Mouse (Mus musculus) heart, adult 2 months (tissue): Measurements from ENCODE around the gene Rem1. TPM values are rescaled to one million over a fixed set of nuclear protein-coding genes. Genes with fewer than 3 reads are reported as not detected.

Source experiments
- DNase-seq, 2 experiments: peaks; one replicate each; pipeline ENCODE4 v3.0.0; 2021
- H3K27ac ChIP-seq: fragments of 200-600 bp; 2 replicates; pipeline ENCODE4 v1.8.1; 2022
- H3K27me3 ChIP-seq: fragments of 200-500 bp; 2 replicates; pipeline ENCODE4 v1.6.1; 2012; ENCODE audit warnings: mild to moderate bottlenecking, low read length, inconsistent platforms, mixed read lengths; ENCODE audit not compliant: control insufficient read depth, insufficient read depth
- H3K36me3 ChIP-seq: fragments of 200-500 bp; 2 replicates; pipeline ENCODE4 v1.6.1; 2012; ENCODE audit warnings: low read length, inconsistent platforms; ENCODE audit not compliant: control insufficient read depth, insufficient read depth
- H3K4me1 ChIP-seq: fragments of 200-500 bp; 2 replicates; pipeline ENCODE4 v1.6.1; 2011; ENCODE audit warnings: low read length; ENCODE audit not compliant: control insufficient read depth, insufficient read depth
- H3K4me3 ChIP-seq: fragments of 200-600 bp; 2 replicates; pipeline ENCODE4 v1.8.1; 2022
- H3K79me2 ChIP-seq: fragments of 200-500 bp; replicated peaks from 2 replicates; pipeline ENCODE4 v1.6.1; 2012; ENCODE audit warnings: mild to moderate bottlenecking, inconsistent platforms, low read length, moderate library complexity, mixed read lengths; ENCODE audit not compliant: control insufficient read depth, insufficient read depth
- H3K9ac ChIP-seq: fragments of 200-500 bp; 2 replicates; pipeline ENCODE4 v1.6.1; 2012; ENCODE audit warnings: low read depth, mild to moderate bottlenecking, control low read depth, inconsistent platforms, low read length, mixed read lengths
- CTCF ChIP-seq: fragments of 200-600 bp; IDR thresholded peaks from 2 replicates; pipeline ENCODE4 v1.8.1; 2022; ENCODE audit warnings: antibody characterized with exemption, mild to moderate bottlenecking, moderate library complexity
- EP300 ChIP-seq: fragments of 200-500 bp; IDR thresholded peaks from 2 replicates; pipeline ENCODE4 v1.6.1; 2011; ENCODE audit warnings: low read depth, low read length, control low read depth; ENCODE audit not compliant: insufficient read depth
- POLR2A ChIP-seq: fragments of 200-500 bp; IDR thresholded peaks from 2 replicates; pipeline ENCODE4 v1.6.1; 2011; ENCODE audit warnings: mild to moderate bottlenecking, low read depth, low read length, control low read depth; ENCODE audit not compliant: insufficient read depth
- WGBS: fragments of 180-500 bp; shearing (Covaris S2); methylation state at CpG from one replicate; pipeline ENCODE4 v1.1.7; 2018; 5-methylcytosine and 5-hydroxymethylcytosine counted together
- intact Hi-C: fragments of 180-260 bp; cut with DNase I; formaldehyde crosslinking; loops from one replicate; pipeline ENCODE4 v1.15.1; 2025
- polyA plus RNA-seq: library from polyadenylated mRNA; depleted of rRNA; stranded (reverse); fragments of >200 nt; gene quantifications from 2 replicates; pipeline ENCODE4 v1.2.3, GENCODE M21; 2012
- total RNA-seq, 2 experiments: library from RNA; stranded (reverse); gene quantifications; 2 replicates each; pipeline ENCODE4 v1.2.3; 2021

Rem1 gene
- total and polyA plus RNA-seq, 3 experiments, result 5.8 to 7.1 (median 7.1) TPM

DNA sequence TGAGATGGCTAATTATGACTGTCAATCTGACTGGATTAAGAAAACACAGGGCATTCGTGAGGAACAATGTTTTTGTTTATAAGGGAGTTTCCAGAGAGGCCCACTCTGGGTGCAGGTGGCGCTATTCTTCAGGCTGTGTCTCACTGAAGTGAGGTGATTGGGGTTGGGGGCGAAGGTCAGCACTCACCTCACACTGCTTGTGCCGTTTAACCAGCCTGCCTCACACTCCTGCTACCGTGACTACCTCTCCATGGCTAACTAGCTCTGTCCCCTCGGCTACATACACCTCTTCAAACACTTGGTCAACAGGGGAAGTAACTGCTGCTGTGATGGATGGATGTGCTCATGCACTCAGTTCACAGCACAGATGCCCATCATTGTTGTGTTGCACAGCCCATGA lies 37.7 kb upstream of the Rem1 start:
- Histone ChIP-seq H3K9ac (no peak overlapping the region), H3K4me3 (no peak overlapping the region), H3K79me2 (no peaks in the 10 kb centered on the region), H3K27ac (no peak overlapping the region), H3K36me3 (no peaks in the 10 kb centered on the region), H3K27me3 (no peaks in the 10 kb centered on the region), H3K4me1 (no peaks in the 10 kb centered on the region)
- intact Hi-C loops, result loop anchor here (5.0 kb wide), 1 partner anchor 137 kb away; no protein-coding TSS in a partner anchor
- no peak for TF ChIP-seq POLR2A
- TF ChIP-seq CTCF, result no peak
- TF ChIP-seq EP300, result no peak
- 65% methylated on average over 6 of the region's 6 CpGs for WGBS
- DNase-seq, result no peak

DNA sequence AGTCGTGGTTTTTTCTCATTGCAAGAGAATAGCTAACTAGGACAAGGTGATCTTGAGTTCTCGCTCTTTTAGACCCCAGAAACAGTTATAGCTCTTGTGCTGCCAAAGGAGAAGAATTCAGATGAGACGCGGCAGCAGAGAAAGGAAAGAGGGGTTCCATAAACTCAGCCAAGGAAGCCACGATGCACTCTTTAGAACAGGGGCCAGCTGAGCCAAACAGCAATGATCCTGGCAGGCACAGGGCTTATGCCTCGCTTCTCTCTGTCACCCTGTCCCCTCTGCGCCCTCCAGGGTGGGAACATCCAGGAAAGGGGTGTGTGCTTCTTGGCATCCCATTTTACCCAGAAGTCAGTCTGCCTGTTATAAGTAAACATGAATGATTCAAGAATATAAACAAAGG lies 27.5 kb upstream of the Rem1 start, which contains the start of gene Defb45:
Gene Defb45 (minus strand): TSS at position 101 of the 400 bp plus-strand sequence.
- H3K4me1 ChIP-seq, result no peaks in the 10 kb centered on the region
- intact Hi-C loops, result no loop called here
- 57% methylated on average over 7 of the region's 7 CpGs for WGBS

DNA sequence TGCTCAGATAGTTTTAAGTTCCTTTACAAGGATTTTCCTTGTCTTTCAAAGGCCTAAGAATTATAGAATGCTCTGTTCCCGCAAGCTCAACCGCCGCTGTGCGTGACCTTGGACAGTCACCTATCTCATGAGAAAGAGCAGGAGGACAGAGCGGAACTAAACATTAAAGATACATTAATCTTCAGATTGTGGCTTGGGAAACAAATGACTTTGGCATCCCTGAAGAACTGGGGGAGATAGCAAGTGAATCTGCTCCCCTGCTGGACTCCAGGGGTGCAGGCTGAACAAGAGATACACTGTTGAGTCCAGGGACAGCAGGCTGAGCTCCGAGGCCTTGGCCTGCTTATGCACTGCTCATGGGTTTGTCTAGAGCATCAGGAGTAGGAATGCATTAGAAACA lies 26.7 kb upstream of the Rem1 start:
- no peak overlapping the region for H3K9ac ChIP-seq
- TF ChIP-seq POLR2A, result no peak
- no peak for TF ChIP-seq EP300
- no peak for TF ChIP-seq CTCF
- no peak overlapping the region for H3K4me3 ChIP-seq
- H3K36me3 ChIP-seq, result no peaks in the 10 kb centered on the region
- no peak for DNase-seq
- H3K27ac ChIP-seq, result no peak overlapping the region
- intact Hi-C loops, result loop anchor here (5.0 kb wide), 1 partner anchor 128 kb away; no protein-coding TSS in a partner anchor
- no peaks in the 10 kb centered on the region for H3K27me3 ChIP-seq
- H3K4me1 ChIP-seq, result no peaks in the 10 kb centered on the region
- 73% methylated on average over 6 of the region's 6 CpGs for WGBS
- no peaks in the 10 kb centered on the region for H3K79me2 ChIP-seq

More for the DNA sequence above, 27.5 kb upstream of the Rem1 start, which contains the start of gene Defb45:
- no peaks in the 10 kb centered on the region for H3K36me3 ChIP-seq
- TF ChIP-seq POLR2A (no peak), EP300 (no peak), CTCF (no peak)
- no peak within 1 kb of the TSS for H3K9ac ChIP-seq
- H3K27me3 ChIP-seq, result no peaks in the 10 kb centered on the region
- H3K4me3 ChIP-seq, result no peak within 1 kb of the TSS
- DNase-seq, result no peak
- no peak within 1 kb of the TSS for H3K27ac ChIP-seq
- no peaks in the 10 kb centered on the region for H3K79me2 ChIP-seq

DNA sequence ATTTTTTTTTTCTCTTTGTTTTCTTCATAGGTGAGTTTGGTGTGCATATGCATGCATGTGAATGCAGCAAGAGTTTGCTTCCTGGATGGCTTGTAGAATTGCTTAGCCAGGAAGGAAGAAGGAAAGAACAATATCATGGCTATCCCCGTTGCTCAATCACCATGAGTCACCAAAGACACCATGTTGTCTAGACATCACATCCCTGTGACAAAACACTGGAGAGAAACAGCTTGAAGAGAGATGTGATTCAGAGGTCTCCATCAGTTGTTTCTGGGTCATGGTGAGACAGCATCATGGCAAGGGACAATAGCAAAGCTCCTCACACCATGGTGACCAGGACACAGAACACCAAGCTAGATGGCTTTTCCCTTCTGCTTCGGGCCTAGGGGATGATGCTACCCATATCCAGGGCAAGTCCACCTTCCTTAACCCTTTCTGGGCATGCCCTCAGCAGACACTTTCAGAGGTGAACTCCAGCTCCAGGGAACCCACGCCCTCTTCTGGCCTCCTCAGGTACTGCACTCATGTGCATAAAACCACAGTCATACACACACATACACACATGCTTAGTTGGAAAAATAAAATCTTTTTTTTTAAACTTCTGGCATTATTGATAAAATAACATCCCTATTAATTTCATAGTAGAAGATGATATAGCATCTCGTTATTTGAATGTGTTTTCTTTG lies 25.3 kb upstream of the Rem1 start:
- TF ChIP-seq CTCF (peak; percentile 37), POLR2A (no peak)
- no peak overlapping the region for H3K9ac ChIP-seq
- no peak for DNase-seq
- no peaks in the 10 kb centered on the region for H3K79me2 ChIP-seq
- H3K4me1 ChIP-seq, result no peaks in the 10 kb centered on the region
- no peak overlapping the region for H3K4me3 ChIP-seq
- H3K27me3 ChIP-seq, result no peaks in the 10 kb centered on the region
- no peaks in the 10 kb centered on the region for H3K36me3 ChIP-seq
- no peak overlapping the region for H3K27ac ChIP-seq
- 66% methylated on average over 4 of the region's 4 CpGs for WGBS
- intact Hi-C loops, result loop anchor here (5.0 kb wide), 1 partner anchor 129 kb away; no protein-coding TSS in a partner anchor

DNA sequence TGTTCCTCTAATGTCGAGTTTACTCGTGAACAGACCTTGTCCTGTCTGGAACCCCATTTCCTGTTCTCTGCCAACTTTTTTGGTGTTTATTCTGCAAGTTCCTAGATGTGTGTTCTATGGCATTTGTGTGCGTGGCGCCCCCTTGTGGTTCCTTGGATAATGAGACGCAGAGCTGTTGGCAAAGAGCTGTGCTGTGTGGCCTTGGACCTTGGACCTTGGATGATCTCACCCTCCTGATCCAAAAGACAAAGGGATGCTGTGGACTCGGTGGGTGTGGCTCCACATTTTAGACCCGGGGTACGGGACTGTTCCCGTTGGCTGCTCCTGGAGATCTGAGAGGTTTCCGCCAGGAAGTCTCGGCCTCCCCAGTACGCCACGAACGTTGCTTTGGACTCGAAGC lies 22.7 kb upstream of the Rem1 start, which contains the start of gene Defb36:
Gene Defb36 (plus strand): TSS at position 271 of the 400 bp plus-strand sequence.
- no peaks in the 10 kb centered on the region for H3K27me3 ChIP-seq
- H3K9ac ChIP-seq, result no peak within 1 kb of the TSS
- H3K4me3 ChIP-seq, result no peak within 1 kb of the TSS
- H3K27ac ChIP-seq, result no peak within 1 kb of the TSS
- WGBS, result 68% methylated on average over 15 of the region's 15 CpGs
- no peaks in the 10 kb centered on the region for H3K79me2 ChIP-seq
- no peaks in the 10 kb centered on the region for H3K36me3 ChIP-seq
- DNase-seq, result peak; percentile 20 to 47
- TF ChIP-seq CTCF (peak; percentile 69), EP300 (no peak)
- H3K4me1 ChIP-seq, result no peaks in the 10 kb centered on the region
- intact Hi-C loops, result loop anchor here (1.0 to 5.0 kb wide), 2 partner anchors 50 to 132 kb away; no protein-coding TSS in a partner anchor

DNA sequence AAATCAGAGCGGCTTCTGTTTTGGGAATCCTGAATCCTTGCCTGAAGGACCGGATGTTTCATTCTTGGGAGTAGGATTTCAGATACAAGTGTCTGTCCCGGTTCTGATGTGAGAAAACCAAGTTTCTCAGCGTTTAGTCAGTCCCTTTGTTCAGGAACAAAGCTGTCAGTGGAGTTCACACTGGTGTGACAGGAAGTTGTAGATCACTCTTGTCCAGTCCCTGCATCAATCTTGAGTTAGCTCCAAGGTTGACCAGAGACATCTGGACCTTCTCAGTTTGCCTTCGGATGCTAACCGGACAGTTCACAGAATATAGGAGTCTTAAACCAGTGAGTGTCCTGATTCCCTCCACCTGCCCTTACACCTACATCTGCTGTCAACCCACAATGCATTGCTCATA lies 19.0 kb upstream of the Rem1 start:
- Histone ChIP-seq H3K4me3 (no peak overlapping the region), H3K27me3 (no peaks in the 10 kb centered on the region), H3K4me1 (no peaks in the 10 kb centered on the region), H3K36me3 (no peaks in the 10 kb centered on the region), H3K27ac (no peak overlapping the region), H3K9ac (no peak overlapping the region), H3K79me2 (no peaks in the 10 kb centered on the region)
- DNase-seq, result no peak
- TF ChIP-seq POLR2A (no peak), EP300 (no peak), CTCF (no peak)
- WGBS, result 52% methylated on average over 6 of the region's 6 CpGs
- intact Hi-C loops, result no loop called here
